Mouse (Mus musculus) embryonic facial prominence, embryonic 14.5 days (tissue): Measurements from ENCODE around the gene Actn4. TPM values are rescaled to one million over a fixed set of nuclear protein-coding genes. Genes with fewer than 3 reads are reported as not detected.

Source experiments
- ATAC-seq: fragments of 200-750 bp; cut with Nextera tagmentation; 2 replicates; pipeline ENCODE4 v1.8.0; 2017; ENCODE audit warnings: low read depth, moderate number of reproducible peaks, moderate TSS enrichment
- DNase-seq: peaks from one replicate; pipeline ENCODE4 v3.0.0-alpha.2; 2015; ENCODE audit warnings: low spot score
- H3K27ac ChIP-seq: fragments of 300-500 bp; sonication (generic); replicated peaks from 2 replicates; pipeline ENCODE4 v1.5.1; 2014; ENCODE audit warnings: low read depth, mild to moderate bottlenecking, low read length, moderate library complexity
- H3K27me3 ChIP-seq: fragments of 300-500 bp; sonication (generic); replicated peaks from 2 replicates; pipeline ENCODE4 v1.6.1; 2014; ENCODE audit warnings: low read length; ENCODE audit not compliant: control insufficient read depth, insufficient read depth
- H3K36me3 ChIP-seq: fragments of 300-500 bp; sonication (generic); 2 replicates; pipeline ENCODE4 v1.6.1; 2014; ENCODE audit warnings: low read length, mixed read lengths; ENCODE audit not compliant: control insufficient read depth, insufficient read depth
- H3K4me1 ChIP-seq: fragments of 300-500 bp; sonication (generic); 2 replicates; pipeline ENCODE4 v1.6.1; 2014; ENCODE audit warnings: antibody characterized with exemption, low read length; ENCODE audit not compliant: control insufficient read depth, insufficient read depth
- H3K4me2 ChIP-seq: fragments of 300-500 bp; sonication (generic); 2 replicates; pipeline ENCODE4 v1.6.1; 2014; ENCODE audit warnings: low read depth, mild to moderate bottlenecking, low read length, moderate library complexity, mixed read lengths
- H3K4me3 ChIP-seq: fragments of 300-500 bp; sonication (generic); 2 replicates; pipeline ENCODE4 v1.5.1; 2014; ENCODE audit warnings: low read depth, mild to moderate bottlenecking, low read length
- H3K9ac ChIP-seq: fragments of 300-500 bp; sonication (generic); 2 replicates; pipeline ENCODE4 v1.6.1; 2014; ENCODE audit warnings: low read depth, mild to moderate bottlenecking, low read length, moderate library complexity, mixed read lengths
- H3K9me3 ChIP-seq: fragments of 300-500 bp; sonication (generic); 2 replicates; pipeline ENCODE4 v1.6.1; 2016; ENCODE audit warnings: low read length; ENCODE audit not compliant: control insufficient read depth
- WGBS: fragments of 180-500 bp; shearing (Covaris S2); extraction: QIAGEN DNeasy Blood & Tissue Kit; methylation state at CpG from one replicate; pipeline ENCODE4 v1.1.7; 2014; 5-methylcytosine and 5-hydroxymethylcytosine counted together
- polyA plus RNA-seq: library from polyadenylated mRNA; unstranded; fragments of >200 nt; fragmentation: Nextera tagmentation; extraction: Ambion mirVana; gene quantifications from 2 replicates; pipeline ENCODE4 v1.2.1, GENCODE M21; 2014

Actn4 gene
- polyA plus RNA-seq, 1 experiment from 2014 or later: 256 TPM

DNA sequence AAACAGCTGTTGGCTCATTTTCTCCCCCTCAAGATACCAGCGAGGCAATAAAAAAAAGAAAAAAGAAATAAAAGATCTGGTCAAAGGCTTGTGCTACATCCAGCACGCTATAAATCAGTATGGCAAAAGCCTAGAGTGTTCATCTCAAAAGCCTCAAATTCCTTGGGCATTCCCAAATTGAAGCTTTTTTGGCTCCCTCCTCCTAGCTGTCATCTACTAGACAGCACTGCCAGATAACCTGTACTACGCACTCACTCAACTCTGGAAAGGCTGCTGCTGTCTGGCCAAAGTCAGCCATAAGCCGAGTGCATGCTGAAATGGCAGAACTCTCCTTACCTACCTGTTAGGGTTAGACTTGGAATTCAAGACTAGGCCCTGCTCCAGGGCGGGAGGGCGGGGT lies 4.9 kb downstream of the Actn4 start:
- Histone ChIP-seq H3K9me3 (no peaks in the 10 kb centered on the region), H3K27ac (no peak overlapping the region; the same call in 1 of the 2 replicates), H3K9ac (no peak overlapping the region), H3K36me3 (peaks cover 11% of the 10 kb centered on the region; the same call in 1 of the 2 replicates), H3K4me1 (peaks cover 68% of the 10 kb centered on the region), H3K4me2 (no peak overlapping the region; the same call in 1 of the 2 replicates), H3K4me3 (no peak overlapping the region), H3K27me3 (no peaks in the 10 kb centered on the region)
- WGBS: 72% methylated on average over 6 of the region's 6 CpGs
- no peak for ATAC-seq
- DNase-seq: no peak

DNA sequence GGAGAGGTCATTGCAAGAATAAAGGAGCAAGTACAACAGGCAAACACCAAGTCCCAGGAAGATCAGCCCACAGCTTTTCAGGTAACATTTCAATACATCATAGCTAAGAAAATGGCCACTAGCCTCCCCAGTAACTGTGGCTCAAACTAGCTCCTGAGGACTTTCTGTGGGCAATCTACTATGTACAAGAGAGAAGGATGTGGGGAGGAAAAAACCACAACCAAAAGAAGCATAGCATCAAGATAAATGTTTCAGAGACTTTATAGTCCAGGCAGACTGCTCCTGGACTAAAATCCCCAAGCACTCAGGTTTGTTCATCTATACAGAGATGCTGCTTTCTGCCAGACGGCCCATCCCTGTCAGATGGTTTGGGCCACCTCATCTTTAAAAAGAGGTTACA lies 5.9 kb downstream of the Actn4 start:
- WGBS: 83% methylated on average over 1 of the region's 1 CpGs

DNA sequence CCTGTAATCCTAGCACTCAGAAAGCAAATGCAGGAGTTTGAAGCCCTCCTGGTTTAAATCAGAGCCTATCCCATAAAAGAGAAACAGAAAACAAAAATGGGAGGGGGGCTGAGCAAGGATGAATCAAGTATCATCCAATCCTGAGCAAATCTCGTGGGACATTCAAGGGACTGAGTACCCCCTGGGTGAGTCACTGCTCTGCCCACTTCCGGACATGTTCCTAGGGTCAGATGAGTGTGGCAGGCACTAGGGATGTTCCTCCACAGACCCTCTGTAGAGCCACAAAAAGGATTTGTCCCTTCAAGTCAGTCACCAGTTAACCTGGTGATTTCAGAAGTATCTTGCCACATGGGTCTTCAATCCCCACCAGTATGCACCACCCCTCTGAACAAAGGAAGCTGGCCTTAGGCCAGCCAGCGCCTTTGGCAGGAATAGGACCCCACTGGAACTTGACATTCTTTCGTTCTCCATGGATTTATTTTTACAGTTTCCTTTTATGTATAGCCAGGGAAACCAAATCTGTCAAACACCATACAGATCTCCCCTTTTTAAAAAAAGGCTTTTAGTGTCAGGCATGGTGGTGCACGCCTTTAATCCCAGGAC lies 6.7 kb downstream of the Actn4 start:
- peaks cover 14% of the 10 kb centered on the region; the same call in 1 of the 2 replicates for H3K36me3 ChIP-seq
- H3K4me3 ChIP-seq: no peak overlapping the region
- H3K27me3 ChIP-seq: no peaks in the 10 kb centered on the region
- peak; percentile 51 for ATAC-seq
- peaks cover 81% of the 10 kb centered on the region for H3K4me1 ChIP-seq
- no peaks in the 10 kb centered on the region for H3K9me3 ChIP-seq
- peak overlapping the region; percentile 34; the same call in 1 of the 2 replicates for H3K9ac ChIP-seq
- WGBS: 34% methylated on average over 5 of the region's 5 CpGs
- peak overlapping the region; percentile 67 for H3K27ac ChIP-seq
- peak; percentile 72 for DNase-seq
- no peak overlapping the region; the same call in 1 of the 2 replicates for H3K4me2 ChIP-seq

More for the DNA sequence above, 5.9 kb downstream of the Actn4 start:
- Histone ChIP-seq H3K27ac (peak overlapping the region; percentile 67; the same call in 1 of the 2 replicates), H3K4me1 (peaks cover 78% of the 10 kb centered on the region), H3K9me3 (no peaks in the 10 kb centered on the region), H3K4me2 (no peak overlapping the region), H3K4me3 (no peak overlapping the region), H3K9ac (no peak overlapping the region), H3K36me3 (peaks cover 11% of the 10 kb centered on the region; the same call in 1 of the 2 replicates), H3K27me3 (no peaks in the 10 kb centered on the region)
- no peak for DNase-seq
- ATAC-seq: no peak

DNA sequence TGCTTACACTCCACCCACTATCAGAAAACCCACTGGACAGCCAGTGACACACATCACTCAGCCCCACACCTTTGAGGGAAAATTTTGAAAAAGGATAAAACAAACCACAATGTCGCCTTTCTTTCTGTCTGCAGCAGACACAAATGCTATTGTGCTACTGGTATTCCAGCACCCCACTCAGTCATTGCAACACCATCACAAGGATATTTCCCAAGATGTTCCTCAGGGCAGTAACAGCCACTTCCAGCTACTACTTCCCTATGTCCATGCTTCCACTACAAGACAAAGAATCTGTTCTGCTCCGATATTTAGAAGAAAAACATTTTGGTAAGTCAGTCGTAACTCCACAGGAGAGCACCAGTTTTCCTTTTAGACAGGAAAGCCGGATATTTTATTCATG lies 7.4 kb downstream of the Actn4 start:
- ATAC-seq (no peak), DNase-seq (no peak)
- H3K4me3 ChIP-seq: no peak overlapping the region
- H3K9ac ChIP-seq: no peak overlapping the region
- no peak overlapping the region for H3K4me2 ChIP-seq
- no peaks in the 10 kb centered on the region for H3K27me3 ChIP-seq
- no peaks in the 10 kb centered on the region for H3K9me3 ChIP-seq
- WGBS: 74% methylated on average over 4 of the region's 4 CpGs
- peaks cover 19% of the 10 kb centered on the region for H3K36me3 ChIP-seq
- H3K4me1 ChIP-seq: peaks cover 78% of the 10 kb centered on the region
- peak overlapping the region; percentile 67 for H3K27ac ChIP-seq

DNA sequence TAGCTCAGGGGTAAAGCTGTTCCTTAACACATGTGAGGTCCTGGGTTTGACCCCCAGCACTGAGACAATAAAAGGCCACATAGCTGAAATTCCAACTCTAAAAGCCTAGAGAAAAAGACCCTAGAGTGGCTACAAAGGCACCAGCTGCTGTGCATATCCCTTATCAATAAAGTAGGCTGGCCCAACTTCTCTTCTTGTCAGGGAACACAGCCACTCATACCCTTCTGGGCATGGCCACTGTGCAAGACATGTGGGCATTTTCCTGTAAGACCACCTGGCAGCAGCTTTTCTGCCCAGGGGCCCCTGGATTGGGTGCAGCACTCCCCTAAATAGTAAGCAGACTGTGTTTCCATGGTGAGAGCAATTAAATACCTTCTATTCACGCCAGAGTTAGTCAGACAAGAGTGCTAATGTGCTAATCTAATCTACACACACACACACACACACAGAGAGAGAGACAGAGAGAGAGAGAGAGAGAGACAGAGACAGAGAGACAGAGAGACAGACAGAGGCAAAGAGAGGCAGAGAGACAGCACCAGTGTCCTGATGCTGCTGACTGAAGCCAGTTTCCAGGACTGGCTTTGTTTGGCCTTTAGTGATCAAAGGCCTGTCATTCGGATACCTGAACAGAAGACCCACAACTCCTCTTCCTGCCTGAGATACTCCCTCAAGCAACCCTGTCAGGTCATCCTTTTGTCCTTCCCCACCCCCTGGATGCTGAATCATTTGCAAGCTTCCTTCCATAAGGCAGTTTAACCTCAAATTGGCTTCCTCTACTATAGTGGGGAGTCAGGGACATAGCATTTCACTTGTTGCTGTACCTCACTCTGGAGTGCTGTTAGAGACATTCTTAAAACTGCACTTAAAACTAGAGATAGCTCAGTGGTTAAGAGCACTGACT lies 8.4 kb downstream of the Actn4 start:
- WGBS: 6% methylated on average over 2 of the region's 2 CpGs

DNA sequence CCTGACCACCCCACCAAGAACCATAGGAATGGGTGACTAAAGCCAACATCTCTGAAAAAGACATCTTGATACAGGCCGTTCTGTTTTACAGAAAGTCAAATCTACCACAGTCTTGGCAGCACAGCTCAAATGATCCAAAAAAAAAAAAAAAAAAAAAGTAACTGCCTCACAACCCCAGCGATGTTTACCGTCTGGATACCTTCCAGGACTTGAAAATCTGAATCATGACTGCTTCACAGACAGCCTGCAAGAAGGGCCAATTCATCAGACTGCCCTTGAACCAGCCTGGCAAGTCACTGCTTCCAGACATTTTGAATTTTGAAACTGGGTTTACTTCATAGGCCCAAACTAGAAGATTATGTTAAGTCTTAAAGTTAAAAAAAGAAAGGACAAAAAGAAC lies 9.4 kb downstream of the Actn4 start:
- WGBS: 19% methylated on average over 3 of the region's 3 CpGs
- ATAC-seq: peak; percentile 45; the same call in 1 of the 2 replicates
- peaks cover 75% of the 10 kb centered on the region for H3K4me1 ChIP-seq

More for the DNA sequence above, 8.4 kb downstream of the Actn4 start:
- H3K4me3 ChIP-seq: no peak overlapping the region
- no peaks in the 10 kb centered on the region for H3K27me3 ChIP-seq
- H3K9me3 ChIP-seq: no peaks in the 10 kb centered on the region
- DNase-seq: peak; percentile 55
- no peak for ATAC-seq
- H3K9ac ChIP-seq: peak overlapping the region; percentile 35; the same call in 1 of the 2 replicates
- H3K4me2 ChIP-seq: 0 out of 2 replicates have a peak overlapping the region, but pooled peaks have one; percentile 10
- peaks cover 78% of the 10 kb centered on the region for H3K4me1 ChIP-seq
- peaks cover 23% of the 10 kb centered on the region for H3K36me3 ChIP-seq
- H3K27ac ChIP-seq: peak overlapping the region; percentile 87

DNA sequence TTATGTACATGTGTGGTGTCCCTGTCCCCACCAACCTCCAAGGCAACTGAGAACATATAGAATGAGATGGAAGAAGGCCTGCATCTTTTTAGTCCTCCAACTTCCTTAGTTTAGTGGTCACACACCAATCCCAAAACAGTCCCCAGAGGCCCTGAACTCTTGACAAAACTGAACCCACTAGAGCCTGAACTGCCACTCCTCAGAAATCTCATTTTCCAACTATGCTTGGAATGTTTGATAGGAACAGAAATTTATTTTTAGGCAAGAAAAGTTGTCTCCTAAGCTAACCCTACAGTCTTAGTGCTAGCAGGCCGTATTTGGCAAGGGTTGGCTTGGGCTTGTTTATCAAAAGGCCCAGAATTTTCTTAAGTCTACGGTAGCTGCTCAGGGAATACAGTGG lies 10.4 kb downstream of the Actn4 start:
- 71% methylated on average over 2 of the region's 2 CpGs for WGBS
- Histone ChIP-seq H3K36me3 (peaks cover 18% of the 10 kb centered on the region), H3K9me3 (no peaks in the 10 kb centered on the region), H3K27ac (peak overlapping the region; percentile 87; the same call in 1 of the 2 replicates), H3K27me3 (no peaks in the 10 kb centered on the region), H3K9ac (no peak overlapping the region), H3K4me1 (peaks cover 77% of the 10 kb centered on the region), H3K4me3 (no peak overlapping the region), H3K4me2 (no peak overlapping the region)
- DNase-seq (no peak), ATAC-seq (no peak)

More for the DNA sequence above, 9.4 kb downstream of the Actn4 start:
- H3K4me3 ChIP-seq: no peak overlapping the region
- H3K27me3 ChIP-seq: no peaks in the 10 kb centered on the region
- H3K27ac ChIP-seq: peak overlapping the region; percentile 87
- peak; percentile 93 for DNase-seq
- peaks cover 18% of the 10 kb centered on the region for H3K36me3 ChIP-seq
- H3K4me2 ChIP-seq: 0 out of 2 replicates have a peak overlapping the region, but pooled peaks have one; percentile 10
- no peaks in the 10 kb centered on the region for H3K9me3 ChIP-seq
- 0 out of 2 replicates have a peak overlapping the region, but pooled peaks have one; percentile 35 for H3K9ac ChIP-seq

DNA sequence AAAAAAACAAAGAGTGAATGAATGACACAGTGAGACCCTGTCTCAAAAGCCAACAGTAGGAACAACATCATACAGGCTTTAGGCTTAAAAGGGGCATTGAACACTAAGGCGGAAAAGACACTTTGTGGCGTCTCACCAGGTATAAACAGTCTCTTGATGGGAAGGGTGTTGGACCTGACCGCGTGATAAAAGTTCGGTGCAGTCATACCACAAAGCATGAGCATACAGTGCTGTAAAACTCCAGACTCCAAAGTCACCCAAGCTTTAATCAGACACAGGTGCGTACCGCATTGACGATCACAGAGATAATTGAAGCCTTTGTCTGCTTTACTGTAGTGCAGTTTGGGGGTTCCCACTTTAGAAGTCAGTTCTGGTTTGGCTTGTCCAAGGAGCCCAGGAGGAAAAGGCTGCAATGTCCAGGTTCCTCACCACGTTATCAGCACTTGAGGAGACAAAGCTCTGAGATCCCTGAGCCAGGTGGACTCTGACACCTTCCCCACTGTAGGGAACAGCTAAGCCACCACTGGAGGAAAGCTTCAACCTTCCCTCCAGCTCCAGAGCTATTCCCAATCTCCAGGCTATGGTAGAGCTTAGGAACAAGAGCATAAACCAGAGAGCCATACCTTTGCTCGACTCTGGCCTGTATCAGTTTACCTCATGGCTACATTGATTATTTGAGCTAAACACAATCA lies 11.6 kb downstream of the Actn4 start:
- Histone ChIP-seq H3K4me2 (no peak overlapping the region), H3K9me3 (no peaks in the 10 kb centered on the region), H3K4me1 (peaks cover 83% of the 10 kb centered on the region), H3K4me3 (no peak overlapping the region), H3K27me3 (no peaks in the 10 kb centered on the region), H3K27ac (peak overlapping the region; percentile 18), H3K36me3 (peaks cover 12% of the 10 kb centered on the region; the same call in 1 of the 2 replicates), H3K9ac (no peak overlapping the region)
- ATAC-seq (no peak), DNase-seq (no peak)
- whole genome bisulfite sequencing: 77% methylated on average over 10 of the region's 10 CpGs
